Mouse (Mus musculus) left cerebral cortex, adult 9 months (tissue): ENCODE measurements around the gene Arl6.

Source experiments
- DNase-seq, 2 experiments: peaks; one replicate each; pipeline ENCODE4 v3.0.0; 2022; ENCODE audit warnings: low spot score in 2 of 2

The Arl6 gene

GRCm38 (mm10) chr16:59639102-59639691, at the start of gene Arl6:
Arl6 (minus strand) TSS chr16:59639391.
- DNase-seq = peak; percentile 89 to 93

GRCm38 (mm10) chr16:59685135-59685534, 45.9 kb upstream of the Arl6 start:
- DNase-seq = no peak

- peak; percentile 38 to 83 for DNase-seq
Measured at GRCm38 (mm10) chr16:59683434-59683833, 44.2 kb upstream of the Arl6 start.

GRCm38 (mm10) chr16:59682216-59682891, 43.2 kb upstream of the Arl6 start:
- DNase-seq = no peak

GRCm38 (mm10) chr16:59666938-59667337, 27.7 kb upstream of the Arl6 start:
- no peak for DNase-seq

- no peak for DNase-seq
Measured at GRCm38 (mm10) chr16:59643766-59644165, 4.6 kb upstream of the Arl6 start.

GRCm38 (mm10) chr16:59639985-59640384, 794 bp upstream of the Arl6 start:
- no peak for DNase-seq

- DNase-seq = no peak
Measured at GRCm38 (mm10) chr16:59634598-59634997, 4.6 kb downstream of the Arl6 start.

- DNase-seq = no peak
Measured at GRCm38 (mm10) chr16:59621554-59621953, 17.6 kb downstream of the Arl6 start.

GRCm38 (mm10) chr16:59617167-59617566, 22.0 kb downstream of the Arl6 start:
- peak in 1 of 2 experiments; percentile 48 for DNase-seq

GRCm38 (mm10) chr16:59615675-59616074, 23.5 kb downstream of the Arl6 start:
- DNase-seq = no peak

- DNase-seq = no peak
Measured at GRCm38 (mm10) chr16:59610750-59611149, 28.4 kb downstream of the Arl6 start.

- DNase-seq = no peak
Measured at GRCm38 (mm10) chr16:59604078-59604781, 35.0 kb downstream of the Arl6 start.

- DNase-seq = peak in 1 of 2 experiments; percentile 30
Measured at GRCm38 (mm10) chr16:59600311-59601251, 38.6 kb downstream of the Arl6 start, which contains the start of gene Crybg3. Crybg3 (minus strand) TSS chr16:59600979.

GRCm38 (mm10) chr16:59599411-59600265, 39.6 kb downstream of the Arl6 start:
- no peak for DNase-seq

GRCm38 (mm10) chr16:59598997-59599396, 40.2 kb downstream of the Arl6 start:
- DNase-seq = no peak

- DNase-seq = no peak
Measured at GRCm38 (mm10) chr16:59597256-59597655, 41.9 kb downstream of the Arl6 start.

GRCm38 (mm10) chr16:59594714-59595113, 44.5 kb downstream of the Arl6 start:
- no peak for DNase-seq

- DNase-seq = no peak
Measured at GRCm38 (mm10) chr16:59590790-59591189, 48.4 kb downstream of the Arl6 start.

- no peak for DNase-seq
Measured at GRCm38 (mm10) chr16:59588351-59589025, 50.7 kb downstream of the Arl6 start.
